Mouse (Mus musculus): ENCODE results near the gene Gm5065. TPM values are rescaled to one million over a fixed set of nuclear protein-coding genes. Genes with fewer than 3 reads are reported as not detected.

Gm5065 gene
- total RNA-seq (2021) = not detected
- long read RNA-seq = 0 reads

GRCm38 (mm10) chr7:5350237-5350636, at the start of gene Gm5065:
TSS of gene Gm5065 (plus strand) at chr7:5350537.
- DNase-seq (ENCODE audit: low spot score in 2 of 2) = no peak

DNA sequence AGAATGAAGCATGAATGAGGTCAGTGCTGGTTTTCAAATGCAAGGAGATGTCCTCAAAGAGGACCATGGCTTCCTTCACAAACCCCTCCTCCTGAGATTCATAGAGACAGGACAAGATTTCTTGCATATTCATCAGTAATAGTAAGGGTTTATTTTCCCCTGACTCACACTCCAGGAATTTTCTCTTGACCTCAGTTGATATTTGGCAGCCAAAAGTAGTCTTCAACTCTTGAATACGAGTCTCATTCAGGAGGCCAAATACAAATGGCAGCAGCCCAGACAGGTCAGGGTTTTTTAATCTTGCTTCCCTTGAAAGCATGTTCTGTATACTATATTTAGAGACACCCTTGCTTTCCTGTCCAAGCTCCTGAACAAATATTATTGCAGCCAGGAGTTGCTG, 22.8 kb upstream of the Gm5065 start:
- DNase-seq (ENCODE audit: low spot score in 2 of 2) = no peak

DNA sequence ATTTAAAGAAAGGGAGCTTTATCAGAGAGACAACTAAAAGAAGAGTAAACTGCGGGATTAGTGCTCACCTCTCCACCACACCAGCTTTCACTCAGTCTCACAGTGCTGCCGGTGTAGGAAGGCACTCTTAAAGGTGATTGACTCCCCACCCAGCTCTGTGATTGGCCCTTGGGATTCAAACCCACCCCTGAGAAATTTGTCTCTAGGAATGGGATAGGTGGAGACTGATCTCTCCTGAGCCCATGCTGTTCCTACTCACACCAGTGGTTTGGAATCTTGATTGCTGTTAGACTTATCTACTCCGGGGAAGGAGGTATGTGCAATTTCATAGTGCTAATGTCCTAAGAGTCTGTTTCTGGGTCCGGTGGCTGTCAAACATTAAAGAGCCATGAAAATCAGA, 598 bp downstream of the Gm5065 start, which contains the start of gene Nlrp2:
Gene Nlrp2, minus strand, starts transcription at position 101 of the 400 bp plus-strand sequence.
- no peak for DNase-seq (ENCODE audit: low spot score in 2 of 2)

DNA sequence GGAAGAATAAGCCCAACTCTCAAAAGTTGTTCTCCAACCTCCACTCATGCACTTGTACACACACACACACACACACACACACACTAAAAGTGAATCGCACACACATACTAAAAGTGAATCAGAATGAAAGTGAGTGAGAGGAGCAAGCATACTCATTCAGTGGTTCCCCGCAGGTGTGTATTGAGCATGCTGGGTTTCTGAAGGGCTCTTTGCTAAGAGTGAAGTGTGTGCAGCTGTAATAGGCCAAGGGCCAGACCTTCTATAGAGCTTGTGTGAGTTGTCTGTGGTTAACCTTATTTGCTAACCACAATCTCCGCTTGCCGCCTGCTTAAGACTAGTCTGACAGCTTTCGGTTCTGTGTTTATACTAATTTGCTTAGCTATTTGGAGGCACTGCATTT, 13.3 kb downstream of the Gm5065 start:
- DNase-seq (ENCODE audit: low spot score in 2 of 2) = no peak

DNA sequence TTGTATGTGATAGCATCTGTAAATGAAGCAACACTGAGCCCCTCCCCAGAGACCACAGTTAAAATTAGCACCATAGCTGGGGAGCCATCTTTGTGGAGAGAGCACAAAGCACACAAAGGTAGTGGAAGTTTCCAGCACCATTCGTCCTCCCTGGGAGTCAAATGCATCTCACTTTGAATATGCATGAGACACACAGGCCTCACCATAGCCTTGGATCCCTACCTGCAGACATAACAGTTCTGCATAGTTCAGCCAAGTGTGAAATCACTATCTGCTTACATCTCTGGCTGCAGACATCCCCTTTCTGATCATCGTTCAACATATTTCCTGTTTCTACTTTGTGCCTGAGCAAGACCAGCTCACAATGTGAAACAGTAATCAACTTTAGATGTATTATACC, 16.4 kb downstream of the Gm5065 start:
- no peak for DNase-seq (ENCODE audit: low spot score in 2 of 2)

GRCm38 (mm10) chr7:5406201-5406600, 55.9 kb downstream of the Gm5065 start:
- no peak for DNase-seq (ENCODE audit: low spot score in 2 of 2)

Other genes with a start within 250 kb of the Gm5065 start
- not detected for gene Rfpl4, start 233.6 kb upstream of the Gm5065 start, total RNA-seq (2021)
- gene Rasl2-9, start 224.6 kb upstream of the Gm5065 start, total RNA-seq (2021) = not detected
- gene Vmn1r55, start 200.9 kb upstream of the Gm5065 start, total RNA-seq (2021) = not detected
- gene Vmn1r56, start 153.8 kb upstream of the Gm5065 start, total RNA-seq (2021) = not detected
- not detected for gene Vmn1r57, start 132.0 kb upstream of the Gm5065 start, total RNA-seq (2021)
- gene Nlrp2, start 498 bp downstream of the Gm5065 start, total RNA-seq (2021) = not detected
- not detected for gene Vmn1r58, start 62.9 kb downstream of the Gm5065 start, total RNA-seq (2021)
- not detected for gene Vmn1r59, start 106.2 kb downstream of the Gm5065 start, total RNA-seq (2021)
- gene Vmn2r28, start 143.4 kb downstream of the Gm5065 start, total RNA-seq (2021) = not detected
- gene Vmn1r60, start 196.8 kb downstream of the Gm5065 start, total RNA-seq (2021) = not detected